Mouse (Mus musculus) heart, postnatal 25 days (tissue): Measurements from ENCODE around the gene Rab6b. TPM values are rescaled to one million over a fixed set of nuclear protein-coding genes. Genes with fewer than 3 reads are reported as not detected.
"Not testable (repeated sequence)": the region's sequence is repeated elsewhere in the genome, so short reads cannot be mapped to it uniquely, and the experiment has no call there.

Experiments
- DNase-seq: peaks from one replicate; pipeline ENCODE4 v3.0.0; 2022; ENCODE audit warnings: low spot score
- intact Hi-C: fragments of 180-260 bp; cut with DNase I; formaldehyde crosslinking; loops from one replicate; pipeline ENCODE4 v1.15.1; 2025
- total RNA-seq, 2 experiments: library from RNA; stranded (reverse); gene quantifications; 2 replicates each; pipeline ENCODE4 v1.2.3; 2021

Gene Rab6b
- total RNA-seq, 2 experiments from 2014 or later, result 2.1 to 3.0 TPM

GRCm38 (mm10) chr9:103133493-103134124 is 22.0 kb downstream of the Rab6b start:
- intact Hi-C loops, result no loop called here
- no peak for DNase-seq

- intact Hi-C loops, result no loop called here
These were observed 23.0 kb downstream of the Rab6b start for GRCm38 (mm10) chr9:103134450-103135030.

GRCm38 (mm10) chr9:103139481-103139880 is 27.9 kb downstream of the Rab6b start:
- no peak for DNase-seq
- intact Hi-C loops, result no loop called here

More at GRCm38 (mm10) chr9:103134450-103135030, 23.0 kb downstream of the Rab6b start:
- DNase-seq, result no peak

GRCm38 (mm10) chr9:103140384-103140783 is 28.8 kb downstream of the Rab6b start:
- no peak for DNase-seq
- intact Hi-C loops, result no loop called here

- intact Hi-C loops, result no loop called here
- DNase-seq, result no peak
These were observed 29.7 kb downstream of the Rab6b start for GRCm38 (mm10) chr9:103141266-103141665.

- DNase-seq, result no peak
- intact Hi-C loops, result no loop called here
These were observed 32.3 kb downstream of the Rab6b start for GRCm38 (mm10) chr9:103143881-103144280.

GRCm38 (mm10) chr9:103145351-103145750 is 33.8 kb downstream of the Rab6b start:
- intact Hi-C loops, result no loop called here
- no peak for DNase-seq

GRCm38 (mm10) chr9:103146257-103146656 is 34.7 kb downstream of the Rab6b start:
- intact Hi-C loops, result no loop called here
- DNase-seq, result no peak

GRCm38 (mm10) chr9:103146703-103147102 is 35.1 kb downstream of the Rab6b start:
- DNase-seq, result no peak
- intact Hi-C loops, result no loop called here

- DNase-seq, result no peak
- intact Hi-C loops, result no loop called here
These were observed 35.5 kb downstream of the Rab6b start for GRCm38 (mm10) chr9:103147103-103147502.

- intact Hi-C loops, result no loop called here
- DNase-seq, result no peak
These were observed 37.6 kb downstream of the Rab6b start for GRCm38 (mm10) chr9:103149074-103149799.

GRCm38 (mm10) chr9:103153286-103153685 is 41.7 kb downstream of the Rab6b start:
- no peak for DNase-seq
- intact Hi-C loops, result no loop called here

- DNase-seq, result no peak
- intact Hi-C loops, result no loop called here
These were observed 43.0 kb downstream of the Rab6b start for GRCm38 (mm10) chr9:103154568-103154967.

- DNase-seq, intact Hi-C loops: not testable (repeated sequence)
These were observed 43.6 kb downstream of the Rab6b start for GRCm38 (mm10) chr9:103155158-103155557.

- intact Hi-C loops, result no loop called here
- DNase-seq, result no peak
These were observed 52.2 kb downstream of the Rab6b start for GRCm38 (mm10) chr9:103163806-103164205.

- DNase-seq, result no peak
- intact Hi-C loops, result no loop called here
These were observed 56.5 kb downstream of the Rab6b start for GRCm38 (mm10) chr9:103168046-103168445.

- intact Hi-C loops, result no loop called here
- DNase-seq, result no peak
These were observed 57.2 kb downstream of the Rab6b start for GRCm38 (mm10) chr9:103168771-103169170.

- no peak for DNase-seq
These were observed 63.4 kb downstream of the Rab6b start for GRCm38 (mm10) chr9:103174771-103175519.

GRCm38 (mm10) chr9:103175692-103176091 is 64.1 kb downstream of the Rab6b start:
- no peak for DNase-seq
- intact Hi-C loops, result no loop called here

More at GRCm38 (mm10) chr9:103174771-103175519, 63.4 kb downstream of the Rab6b start:
- intact Hi-C loops, result no loop called here

- peak; percentile 59 for DNase-seq
These were observed 68.7 kb downstream of the Rab6b start for GRCm38 (mm10) chr9:103180303-103180702.

More at GRCm38 (mm10) chr9:103180303-103180702, 68.7 kb downstream of the Rab6b start:
- intact Hi-C loops, result no loop called here
